Mouse (Mus musculus) midbrain, embryonic 12.5 days (tissue): ENCODE results near the gene Ifi35. TPM values are rescaled to one million over a fixed set of nuclear protein-coding genes. Genes with fewer than 3 reads are reported as not detected.
A peak's percentile ranks its signal among the peaks of the same experiment; 100 is the strongest.

ENCODE experiments used
- ATAC-seq: fragments of 200-750 bp; cut with Nextera tagmentation; 2 replicates; pipeline ENCODE4 v1.8.0; 2017; ENCODE audit warnings: low read depth, moderate TSS enrichment, moderate library complexity; ENCODE audit not compliant: low FRiP score
- H3K27ac ChIP-seq: fragments of 300-500 bp; sonication (generic); replicated peaks from 2 replicates; pipeline ENCODE4 v1.5.1; 2016; ENCODE audit warnings: mild to moderate bottlenecking
- H3K27me3 ChIP-seq: fragments of 300-500 bp; sonication (generic); 2 replicates; pipeline ENCODE4 v1.6.1; 2016; ENCODE audit warnings: mild to moderate bottlenecking
- H3K36me3 ChIP-seq: fragments of 300-500 bp; sonication (generic); 2 replicates; pipeline ENCODE4 v1.6.1; 2016
- H3K4me1 ChIP-seq: fragments of 300-500 bp; sonication (generic); 2 replicates; pipeline ENCODE4 v1.6.1; 2016
- H3K4me2 ChIP-seq: fragments of 300-500 bp; sonication (generic); replicated peaks from 2 replicates; pipeline ENCODE4 v1.6.1; 2016; ENCODE audit warnings: mild to moderate bottlenecking, moderate library complexity
- H3K4me3 ChIP-seq: fragments of 300-500 bp; sonication (generic); 2 replicates; pipeline ENCODE4 v1.5.1; 2016; ENCODE audit warnings: mild to moderate bottlenecking
- H3K9ac ChIP-seq: fragments of 300-500 bp; sonication (generic); replicated peaks from 2 replicates; pipeline ENCODE4 v1.6.1; 2016; ENCODE audit warnings: mild to moderate bottlenecking, moderate library complexity
- H3K9me3 ChIP-seq: fragments of 300-500 bp; sonication (generic); 2 replicates; pipeline ENCODE4 v1.6.1; 2016; ENCODE audit warnings: mild to moderate bottlenecking
- WGBS: fragments of 180-500 bp; shearing (Covaris S2); methylation state at CpG from one replicate; pipeline ENCODE4 v1.1.7; 2016; 5-methylcytosine and 5-hydroxymethylcytosine counted together
- polyA plus RNA-seq: library from polyadenylated mRNA; unstranded; fragments of >200 nt; fragmentation: Nextera tagmentation; extraction: Ambion mirVana; gene quantifications from 2 replicates; pipeline ENCODE4 v1.2.1, GENCODE M21; 2016

Ifi35 gene
- 3.0 and 3.9 TPM in 2 replicates for polyA plus RNA-seq

GRCm38 (mm10) chr11:101448274-101448746, at the start of gene Ifi35:
TSS of gene Ifi35 (plus strand) at chr11:101448407.
- H3K4me2 ChIP-seq: peak within 1 kb of the TSS; percentile 16; the same call in 1 of the 2 replicates
- 47% methylated on average over 10 of the region's 10 CpGs for WGBS
- ATAC-seq: no peak
- no peak within 1 kb of the TSS for H3K9ac ChIP-seq
- peaks cover 9% of the 10 kb centered on the region for H3K4me1 ChIP-seq
- no peak within 1 kb of the TSS; the same call in 1 of the 2 replicates for H3K27ac ChIP-seq
- peaks cover 28% of the 10 kb centered on the region for H3K36me3 ChIP-seq
- H3K4me3 ChIP-seq: 0 out of 2 replicates have a peak within 1 kb of the TSS, but pooled peaks have one; percentile 18
- H3K9me3 ChIP-seq: no peaks in the 10 kb centered on the region
- no peaks in the 10 kb centered on the region for H3K27me3 ChIP-seq

GRCm38 (mm10) chr11:101415306-101415705, 32.9 kb upstream of the Ifi35 start:
- H3K4me3 ChIP-seq: no peak overlapping the region
- no peaks in the 10 kb centered on the region for H3K27me3 ChIP-seq
- peaks cover 7% of the 10 kb centered on the region for H3K4me1 ChIP-seq
- no peak overlapping the region for H3K4me2 ChIP-seq
- no peak for ATAC-seq
- no peak overlapping the region for H3K9ac ChIP-seq
- H3K27ac ChIP-seq: no peak overlapping the region
- WGBS: 89% methylated on average over 2 of the region's 2 CpGs
- no peaks in the 10 kb centered on the region for H3K9me3 ChIP-seq
- H3K36me3 ChIP-seq: peaks cover 38% of the 10 kb centered on the region

- WGBS: 3% methylated on average over 11 of the region's 11 CpGs
- peak; percentile 16; the same call in 1 of the 2 replicates for ATAC-seq
- peak overlapping the region; percentile 86 for H3K4me3 ChIP-seq
- peak overlapping the region; percentile 89 for H3K4me2 ChIP-seq
- no peaks in the 10 kb centered on the region for H3K27me3 ChIP-seq
- peak overlapping the region; percentile 76 for H3K27ac ChIP-seq
- H3K9ac ChIP-seq: peak overlapping the region; percentile 85
- H3K36me3 ChIP-seq: peaks cover 25% of the 10 kb centered on the region
- H3K9me3 ChIP-seq: no peaks in the 10 kb centered on the region
- H3K4me1 ChIP-seq: peaks cover 7% of the 10 kb centered on the region
Measured at GRCm38 (mm10) chr11:101416433-101417100, 31.6 kb upstream of the Ifi35 start.

- 0% methylated on average over 45 of the region's 45 CpGs for WGBS
- Histone ChIP-seq H3K27me3 (no peaks in the 10 kb centered on the region), H3K4me3 (peak within 1 kb of the TSS; percentile 86), H3K4me1 (peaks cover 7% of the 10 kb centered on the region), H3K4me2 (peak within 1 kb of the TSS; percentile 89), H3K36me3 (peaks cover 18% of the 10 kb centered on the region), H3K9ac (peak within 1 kb of the TSS; percentile 85), H3K9me3 (no peaks in the 10 kb centered on the region), H3K27ac (peak within 1 kb of the TSS; percentile 76)
- peak; percentile 72 for ATAC-seq
Measured at GRCm38 (mm10) chr11:101417101-101417855, 30.9 kb upstream of the Ifi35 start, which contains the start of gene Aarsd1. TSS of gene Aarsd1 (minus strand) at chr11:101417615.

DNA sequence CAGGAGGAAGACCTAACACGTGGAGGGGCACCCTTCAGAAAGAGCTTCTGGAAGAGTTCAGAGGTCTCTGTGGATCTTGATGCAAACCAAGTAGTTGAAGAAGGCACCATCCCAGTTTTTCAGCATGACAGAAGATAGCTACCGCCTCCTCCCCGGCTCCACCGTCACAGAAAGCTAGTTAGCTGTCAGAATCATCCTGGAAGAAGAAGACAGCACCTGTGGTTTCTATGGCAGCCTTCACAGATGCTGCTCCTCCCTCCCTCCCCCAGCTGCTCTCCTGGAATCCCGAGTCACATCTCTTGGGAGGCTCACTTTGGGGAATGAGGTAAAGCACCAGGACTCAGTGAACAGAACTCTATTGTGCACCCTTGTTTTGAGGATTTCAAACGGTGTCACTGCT, 29.2 kb upstream of the Ifi35 start:
- H3K9ac ChIP-seq: no peak overlapping the region
- WGBS: 59% methylated on average over 6 of the region's 6 CpGs
- ATAC-seq: no peak
- no peaks in the 10 kb centered on the region; the same call in 1 of the 2 replicates for H3K27me3 ChIP-seq
- no peak overlapping the region for H3K4me3 ChIP-seq
- peaks cover 8% of the 10 kb centered on the region for H3K4me1 ChIP-seq
- no peak overlapping the region for H3K4me2 ChIP-seq
- peaks cover 1% of the 10 kb centered on the region; the same call in 1 of the 2 replicates for H3K36me3 ChIP-seq
- no peaks in the 10 kb centered on the region for H3K9me3 ChIP-seq
- no peak overlapping the region for H3K27ac ChIP-seq

GRCm38 (mm10) chr11:101419610-101420009, 28.6 kb upstream of the Ifi35 start:
- no peaks in the 10 kb centered on the region for H3K36me3 ChIP-seq
- H3K9me3 ChIP-seq: no peaks in the 10 kb centered on the region
- no peaks in the 10 kb centered on the region; the same call in 1 of the 2 replicates for H3K27me3 ChIP-seq
- 14% methylated on average over 3 of the region's 3 CpGs for WGBS
- no peak overlapping the region for H3K4me3 ChIP-seq
- H3K9ac ChIP-seq: no peak overlapping the region
- no peak for ATAC-seq
- no peak overlapping the region for H3K27ac ChIP-seq
- peaks cover 14% of the 10 kb centered on the region for H3K4me1 ChIP-seq
- no peak overlapping the region for H3K4me2 ChIP-seq

GRCm38 (mm10) chr11:101420148-101420547, 28.1 kb upstream of the Ifi35 start:
- no peak overlapping the region for H3K4me2 ChIP-seq
- no peaks in the 10 kb centered on the region for H3K9me3 ChIP-seq
- no peak overlapping the region for H3K9ac ChIP-seq
- no peak overlapping the region for H3K27ac ChIP-seq
- H3K4me1 ChIP-seq: peaks cover 15% of the 10 kb centered on the region
- 92% methylated on average over 5 of the region's 5 CpGs for WGBS
- H3K36me3 ChIP-seq: no peaks in the 10 kb centered on the region
- no peaks in the 10 kb centered on the region; the same call in 1 of the 2 replicates for H3K27me3 ChIP-seq
- ATAC-seq: no peak
- H3K4me3 ChIP-seq: no peak overlapping the region

DNA sequence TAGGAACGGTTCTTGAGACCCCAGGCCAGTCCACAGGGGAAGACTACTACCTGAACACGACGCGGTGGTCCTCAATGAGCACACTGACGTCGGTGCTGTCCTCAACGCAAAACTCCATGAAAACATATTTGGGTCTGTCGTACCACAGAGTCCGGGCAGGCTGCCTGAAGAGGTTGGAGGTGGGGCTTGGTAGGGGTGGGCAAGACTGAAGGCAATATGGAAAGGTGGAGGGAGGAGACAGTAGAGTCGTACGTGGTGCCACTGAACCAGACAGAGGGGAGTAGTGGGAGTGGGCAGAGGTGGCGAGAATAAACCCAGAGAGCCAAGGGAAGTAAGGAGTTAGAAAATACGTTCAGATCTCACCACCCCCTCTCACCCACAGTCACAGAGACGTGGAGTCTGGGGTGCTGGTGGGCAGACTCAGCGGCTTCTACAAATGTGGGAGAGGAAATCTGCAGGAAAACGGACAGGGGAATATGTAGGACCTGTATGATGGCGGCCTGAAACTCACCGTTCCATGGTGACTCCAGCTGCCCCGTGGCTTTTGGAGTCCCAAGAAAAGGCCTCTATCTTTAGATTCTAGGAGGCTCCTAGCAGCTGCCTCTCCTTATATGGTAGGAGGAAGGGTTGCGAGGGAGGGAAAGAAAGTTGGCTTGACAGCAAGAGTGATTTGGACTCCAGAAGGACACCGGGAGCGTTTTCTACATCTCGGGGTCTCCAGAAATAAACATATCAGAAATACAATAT, 23.9 kb upstream of the Ifi35 start, which contains the start of gene Gm27029:
Gene Gm27029, minus strand, starts transcription at position 692 of the 747 bp plus-strand sequence.
- WGBS: 8% methylated on average over 23 of the region's 23 CpGs
- Histone ChIP-seq H3K27me3 (no peaks in the 10 kb centered on the region; the same call in 1 of the 2 replicates), H3K36me3 (peaks cover 4% of the 10 kb centered on the region), H3K4me3 (peak within 1 kb of the TSS; percentile 83), H3K9me3 (no peaks in the 10 kb centered on the region), H3K4me2 (peak within 1 kb of the TSS; percentile 91), H3K27ac (peak within 1 kb of the TSS; percentile 85), H3K4me1 (peaks cover 24% of the 10 kb centered on the region), H3K9ac (peak within 1 kb of the TSS; percentile 75)
- peak; percentile 17; the same call in 1 of the 2 replicates for ATAC-seq

GRCm38 (mm10) chr11:101424925-101425813, 23.0 kb upstream of the Ifi35 start, which contains the start of the genes Rundc1 and Ptges3l:
TSS of gene Rundc1 (plus strand) at chr11:101425085.
TSS of gene Ptges3l (minus strand) at chr11:101425333.
- peak; percentile 94 for ATAC-seq
- Histone ChIP-seq H3K4me2 (peak within 1 kb of the TSS; percentile 91), H3K4me1 (peaks cover 24% of the 10 kb centered on the region), H3K27ac (peak within 1 kb of the TSS; percentile 85), H3K9me3 (no peaks in the 10 kb centered on the region), H3K4me3 (peak within 1 kb of the TSS; percentile 83), H3K9ac (peak within 1 kb of the TSS; percentile 75), H3K27me3 (no peaks in the 10 kb centered on the region; the same call in 1 of the 2 replicates), H3K36me3 (peaks cover 13% of the 10 kb centered on the region)
- under 1% methylated on average over 80 of the region's 81 CpGs for WGBS

DNA sequence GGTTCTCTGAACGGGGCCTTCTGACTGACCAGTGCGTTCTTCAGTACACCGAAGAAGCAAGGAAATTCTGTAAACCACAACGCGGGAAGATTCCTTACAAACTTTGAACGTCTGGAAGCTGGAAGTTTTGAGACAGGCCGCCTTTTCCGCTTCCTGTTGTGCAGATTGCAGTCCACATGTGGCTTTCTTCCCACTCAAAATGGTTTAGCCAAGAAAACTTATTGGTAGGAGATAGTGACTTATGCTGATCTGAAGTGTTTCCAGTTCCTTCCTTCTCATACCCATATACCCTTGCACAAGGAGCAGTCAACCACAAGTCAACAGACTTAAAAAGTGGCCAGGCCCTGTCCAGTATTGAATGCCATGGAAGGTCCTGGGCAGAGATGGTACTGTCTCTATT, 22.0 kb upstream of the Ifi35 start:
- H3K4me2 ChIP-seq: peak overlapping the region; percentile 91
- 68% methylated on average over 8 of the region's 8 CpGs for WGBS
- H3K9ac ChIP-seq: peak overlapping the region; percentile 75; the same call in 1 of the 2 replicates
- no peaks in the 10 kb centered on the region for H3K9me3 ChIP-seq
- no peak for ATAC-seq
- peaks cover 22% of the 10 kb centered on the region for H3K36me3 ChIP-seq
- H3K4me1 ChIP-seq: peaks cover 24% of the 10 kb centered on the region
- no peaks in the 10 kb centered on the region; the same call in 1 of the 2 replicates for H3K27me3 ChIP-seq
- H3K27ac ChIP-seq: no peak overlapping the region
- peak overlapping the region; percentile 83 for H3K4me3 ChIP-seq
